Mouse (Mus musculus): ENCODE data around the gene 4930544D05Rik. TPM values are rescaled to one million over a fixed set of nuclear protein-coding genes. Genes with fewer than 3 reads are reported as not detected.

4930544D05Rik gene
- polyA plus RNA-seq, 1 experiment from 2014 or later, result not detected

DNA sequence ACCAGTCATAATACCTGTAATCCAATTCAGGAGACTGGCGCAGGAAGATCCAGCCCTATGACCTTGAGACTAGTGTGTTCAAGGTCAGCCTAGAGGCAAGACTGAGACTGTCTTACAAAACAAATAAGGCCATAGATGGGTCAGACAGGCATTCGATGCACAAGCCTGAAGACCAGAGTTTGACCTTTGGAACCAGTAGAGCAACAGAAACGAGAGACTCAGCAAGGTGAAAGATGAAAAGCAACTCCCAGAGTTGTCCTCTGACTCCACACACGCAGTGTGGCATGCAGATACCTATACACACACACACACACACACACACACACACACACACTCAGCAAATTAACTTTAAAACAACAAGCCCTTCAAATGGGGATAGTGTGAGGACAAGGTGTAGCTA is 11.2 kb downstream of the 4930544D05Rik start:
- no peaks in the 10 kb centered on the region for H3K27me3 ChIP-seq (ENCODE audit: control insufficient read depth, insufficient read depth, low read length)
- H3K36me3 ChIP-seq (ENCODE audit: control insufficient read depth, insufficient read depth), result no peaks in the 10 kb centered on the region
- H3K27ac ChIP-seq (ENCODE audit: low read length), result no peak overlapping the region
- H3K4me1 ChIP-seq (ENCODE audit: control insufficient read depth, insufficient read depth, low read length), result peaks cover 4% of the 10 kb centered on the region; the same call in 1 of the 2 replicates
- H3K4me3 ChIP-seq (ENCODE audit: low read length), result no peak overlapping the region
- no peak for ATAC-seq (replicated peaks; ENCODE audit: extremely low read depth, insufficient read depth, low FRiP score)
- H3K9ac ChIP-seq (ENCODE audit: low read length), result no peak overlapping the region
- 72% methylated on average over 4 of the region's 4 CpGs for WGBS
- H3K9me3 ChIP-seq (replicated peaks; ENCODE audit: control insufficient read depth, low read length), result no peaks in the 10 kb centered on the region
- no peak overlapping the region for H3K4me2 ChIP-seq (ENCODE audit: low read depth, low read length)

DNA sequence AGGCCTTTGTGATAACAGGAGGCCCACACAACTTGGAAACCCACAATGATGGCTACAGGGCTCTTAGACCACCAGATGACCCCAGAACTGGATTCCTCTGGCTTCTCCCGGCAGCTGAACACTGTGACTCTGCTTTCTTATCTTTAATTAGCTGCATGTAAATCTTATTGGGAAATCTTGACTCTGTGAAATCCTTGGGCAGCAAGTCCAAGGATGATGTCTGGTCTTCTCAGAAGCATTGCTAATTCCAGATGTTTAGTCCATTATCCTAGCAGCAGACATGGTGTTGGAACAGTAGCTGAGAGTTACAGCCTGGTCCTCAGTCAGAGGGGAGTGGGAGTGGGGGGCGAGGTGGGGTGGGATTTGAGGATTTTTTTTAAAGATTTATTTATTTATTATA is 12.8 kb downstream of the 4930544D05Rik start:
- Histone ChIP-seq H3K27me3 (ENCODE audit: control insufficient read depth, insufficient read depth, low read length) (no peaks in the 10 kb centered on the region), H3K9ac (ENCODE audit: low read length) (no peak overlapping the region), H3K4me1 (ENCODE audit: control insufficient read depth, insufficient read depth, low read length) (no peaks in the 10 kb centered on the region), H3K27ac (ENCODE audit: low read length) (no peak overlapping the region), H3K4me3 (ENCODE audit: low read length) (no peak overlapping the region), H3K4me2 (ENCODE audit: low read depth, low read length) (no peak overlapping the region), H3K36me3 (ENCODE audit: control insufficient read depth, insufficient read depth) (no peaks in the 10 kb centered on the region), H3K9me3 (replicated peaks; ENCODE audit: control insufficient read depth, low read length) (no peaks in the 10 kb centered on the region)
- WGBS, result 59% methylated on average over 2 of the region's 2 CpGs
- ATAC-seq (replicated peaks; ENCODE audit: extremely low read depth, insufficient read depth, low FRiP score), result no peak

GRCm38 (mm10) chr11:70629557-70629956 is 13.9 kb downstream of the 4930544D05Rik start:
- no peak for ATAC-seq (replicated peaks; ENCODE audit: extremely low read depth, insufficient read depth, low FRiP score)
- H3K4me1 ChIP-seq (ENCODE audit: control insufficient read depth, insufficient read depth, low read length), result no peaks in the 10 kb centered on the region
- H3K36me3 ChIP-seq (ENCODE audit: control insufficient read depth, insufficient read depth), result no peaks in the 10 kb centered on the region
- no peaks in the 10 kb centered on the region for H3K27me3 ChIP-seq (ENCODE audit: control insufficient read depth, insufficient read depth, low read length)
- no peak overlapping the region for H3K27ac ChIP-seq (ENCODE audit: low read length)
- H3K4me3 ChIP-seq (ENCODE audit: low read length), result no peak overlapping the region
- H3K9me3 ChIP-seq (replicated peaks; ENCODE audit: control insufficient read depth, low read length), result no peaks in the 10 kb centered on the region
- H3K4me2 ChIP-seq (ENCODE audit: low read depth, low read length), result no peak overlapping the region
- WGBS, result 47% methylated on average over 5 of the region's 5 CpGs
- H3K9ac ChIP-seq (ENCODE audit: low read length), result no peak overlapping the region

DNA sequence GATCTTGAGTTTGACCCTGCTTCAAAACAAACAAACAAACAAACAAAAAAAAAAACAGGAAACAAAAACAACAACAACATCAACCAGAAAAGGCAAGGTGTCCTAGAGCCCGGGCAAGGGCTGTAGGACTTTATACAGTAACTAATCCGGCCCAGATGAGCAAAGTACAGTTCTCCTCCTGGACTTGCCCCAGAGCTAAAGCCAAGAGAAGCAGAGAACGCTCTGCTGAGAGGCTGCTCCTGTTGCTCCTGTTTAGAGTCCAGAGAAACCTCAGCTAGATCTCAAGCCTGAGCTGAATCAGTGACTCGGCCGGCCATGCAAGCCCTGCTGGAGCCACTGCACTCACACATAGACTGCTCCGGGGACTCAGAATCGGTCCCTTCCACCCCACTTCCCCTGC is 14.5 kb downstream of the 4930544D05Rik start:
- no peak overlapping the region for H3K4me2 ChIP-seq (ENCODE audit: low read depth, low read length)
- no peak overlapping the region for H3K4me3 ChIP-seq (ENCODE audit: low read length)
- 59% methylated on average over 7 of the region's 7 CpGs for WGBS
- H3K9ac ChIP-seq (ENCODE audit: low read length), result no peak overlapping the region
- no peak for ATAC-seq (replicated peaks; ENCODE audit: extremely low read depth, insufficient read depth, low FRiP score)
- H3K36me3 ChIP-seq (ENCODE audit: control insufficient read depth, insufficient read depth), result no peaks in the 10 kb centered on the region
- no peaks in the 10 kb centered on the region for H3K27me3 ChIP-seq (ENCODE audit: control insufficient read depth, insufficient read depth, low read length)
- no peak overlapping the region for H3K27ac ChIP-seq (ENCODE audit: low read length)
- H3K9me3 ChIP-seq (replicated peaks; ENCODE audit: control insufficient read depth, low read length), result no peaks in the 10 kb centered on the region
- H3K4me1 ChIP-seq (ENCODE audit: control insufficient read depth, insufficient read depth, low read length), result no peaks in the 10 kb centered on the region

GRCm38 (mm10) chr11:70635601-70636000 is 20.0 kb downstream of the 4930544D05Rik start:
- 76% methylated on average over 4 of the region's 4 CpGs for WGBS
- Histone ChIP-seq H3K4me2 (ENCODE audit: low read depth, low read length) (no peak overlapping the region), H3K27me3 (ENCODE audit: control insufficient read depth, insufficient read depth, low read length) (no peaks in the 10 kb centered on the region), H3K27ac (ENCODE audit: low read length) (no peak overlapping the region), H3K4me3 (ENCODE audit: low read length) (no peak overlapping the region), H3K9ac (ENCODE audit: low read length) (no peak overlapping the region), H3K9me3 (replicated peaks; ENCODE audit: control insufficient read depth, low read length) (no peaks in the 10 kb centered on the region), H3K4me1 (ENCODE audit: control insufficient read depth, insufficient read depth, low read length) (peaks cover 11% of the 10 kb centered on the region), H3K36me3 (ENCODE audit: control insufficient read depth, insufficient read depth) (no peaks in the 10 kb centered on the region)
- no peak for ATAC-seq (replicated peaks; ENCODE audit: extremely low read depth, insufficient read depth, low FRiP score)

- Histone ChIP-seq H3K4me3 (ENCODE audit: low read length) (no peak overlapping the region), H3K9ac (ENCODE audit: low read length) (no peak overlapping the region), H3K36me3 (ENCODE audit: control insufficient read depth, insufficient read depth) (no peaks in the 10 kb centered on the region), H3K9me3 (replicated peaks; ENCODE audit: control insufficient read depth, low read length) (no peaks in the 10 kb centered on the region), H3K4me2 (ENCODE audit: low read depth, low read length) (no peak overlapping the region), H3K4me1 (ENCODE audit: control insufficient read depth, insufficient read depth, low read length) (peaks cover 11% of the 10 kb centered on the region), H3K27ac (ENCODE audit: low read length) (no peak overlapping the region), H3K27me3 (ENCODE audit: control insufficient read depth, insufficient read depth, low read length) (no peaks in the 10 kb centered on the region)
- 89% methylated on average over 1 of the region's 1 CpGs for WGBS
- ATAC-seq (replicated peaks; ENCODE audit: extremely low read depth, insufficient read depth, low FRiP score), result no peak
These were observed 22.1 kb downstream of the 4930544D05Rik start for GRCm38 (mm10) chr11:70637764-70638163.

GRCm38 (mm10) chr11:70638293-70638692 is 22.6 kb downstream of the 4930544D05Rik start:
- peak overlapping the region; percentile 17 for H3K27ac ChIP-seq (ENCODE audit: low read length)
- no peak overlapping the region for H3K4me3 ChIP-seq (ENCODE audit: low read length)
- 75% methylated on average over 1 of the region's 1 CpGs for WGBS
- 0 out of 2 replicates have a peak, but pooled peaks cover 2% of the 10 kb centered on the region for H3K36me3 ChIP-seq (ENCODE audit: control insufficient read depth, insufficient read depth)
- H3K9ac ChIP-seq (ENCODE audit: low read length), result no peak overlapping the region
- no peak for ATAC-seq (replicated peaks; ENCODE audit: extremely low read depth, insufficient read depth, low FRiP score)
- peaks cover 11% of the 10 kb centered on the region for H3K4me1 ChIP-seq (ENCODE audit: control insufficient read depth, insufficient read depth, low read length)
- H3K9me3 ChIP-seq (replicated peaks; ENCODE audit: control insufficient read depth, low read length), result no peaks in the 10 kb centered on the region
- no peaks in the 10 kb centered on the region for H3K27me3 ChIP-seq (ENCODE audit: control insufficient read depth, insufficient read depth, low read length)
- H3K4me2 ChIP-seq (ENCODE audit: low read depth, low read length), result no peak overlapping the region

GRCm38 (mm10) chr11:70638714-70639278 is 23.1 kb downstream of the 4930544D05Rik start, which contains the start of gene Gp1ba:
Gp1ba (plus strand) TSS chr11:70639122.
- Histone ChIP-seq H3K4me3 (ENCODE audit: low read length) (no peak within 1 kb of the TSS), H3K4me2 (ENCODE audit: low read depth, low read length) (peak within 1 kb of the TSS; percentile 17; the same call in 1 of the 2 replicates), H3K4me1 (ENCODE audit: control insufficient read depth, insufficient read depth, low read length) (peaks cover 11% of the 10 kb centered on the region), H3K9me3 (replicated peaks; ENCODE audit: control insufficient read depth, low read length) (no peaks in the 10 kb centered on the region), H3K9ac (ENCODE audit: low read length) (peak within 1 kb of the TSS; percentile 42; the same call in 1 of the 2 replicates), H3K36me3 (ENCODE audit: control insufficient read depth, insufficient read depth) (0 out of 2 replicates have a peak, but pooled peaks cover 5% of the 10 kb centered on the region), H3K27me3 (ENCODE audit: control insufficient read depth, insufficient read depth, low read length) (no peaks in the 10 kb centered on the region), H3K27ac (ENCODE audit: low read length) (peak within 1 kb of the TSS; percentile 36)
- no peak for ATAC-seq (replicated peaks; ENCODE audit: extremely low read depth, insufficient read depth, low FRiP score)
- 9% methylated on average over 5 of the region's 5 CpGs for WGBS

DNA sequence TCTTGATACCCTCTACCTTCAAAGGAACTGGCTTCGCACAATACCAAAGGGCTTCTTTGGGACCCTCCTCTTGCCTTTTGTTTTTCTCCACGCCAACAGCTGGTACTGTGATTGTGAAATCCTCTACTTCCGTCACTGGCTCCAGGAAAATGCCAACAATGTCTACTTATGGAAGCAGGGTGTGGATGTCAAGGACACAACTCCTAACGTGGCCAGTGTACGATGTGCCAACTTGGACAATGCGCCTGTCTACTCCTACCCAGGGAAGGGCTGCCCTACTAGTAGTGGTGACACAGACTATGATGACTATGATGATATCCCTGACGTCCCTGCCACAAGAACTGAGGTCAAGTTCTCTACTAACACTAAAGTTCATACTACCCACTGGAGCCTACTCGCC is 24.3 kb downstream of the 4930544D05Rik start:
- H3K4me2 ChIP-seq (ENCODE audit: low read depth, low read length), result no peak overlapping the region
- ATAC-seq (replicated peaks; ENCODE audit: extremely low read depth, insufficient read depth, low FRiP score), result no peak

More for the DNA sequence above, 24.3 kb downstream of the 4930544D05Rik start:
- Histone ChIP-seq H3K36me3 (ENCODE audit: control insufficient read depth, insufficient read depth) (peaks cover 14% of the 10 kb centered on the region), H3K27me3 (ENCODE audit: control insufficient read depth, insufficient read depth, low read length) (no peaks in the 10 kb centered on the region), H3K4me1 (ENCODE audit: control insufficient read depth, insufficient read depth, low read length) (peaks cover 11% of the 10 kb centered on the region), H3K9ac (ENCODE audit: low read length) (no peak overlapping the region), H3K27ac (ENCODE audit: low read length) (no peak overlapping the region), H3K9me3 (replicated peaks; ENCODE audit: control insufficient read depth, low read length) (no peaks in the 10 kb centered on the region), H3K4me3 (ENCODE audit: low read length) (no peak overlapping the region)
- WGBS, result 76% methylated on average over 8 of the region's 8 CpGs

Measured in heart, embryonic 16.5 days (tissue).